Mouse (Mus musculus) spleen, adult 18-20 months (tissue): ENCODE data around the gene Gm10300.
A peak's percentile ranks its signal among the peaks of the same experiment; 100 is the strongest.

ENCODE experiments used
- DNase-seq, 2 experiments: peaks; one replicate each; pipeline ENCODE4 v3.0.0; 2022; ENCODE audit warnings: mixed read lengths in 2 of 2

The Gm10300 gene

DNA sequence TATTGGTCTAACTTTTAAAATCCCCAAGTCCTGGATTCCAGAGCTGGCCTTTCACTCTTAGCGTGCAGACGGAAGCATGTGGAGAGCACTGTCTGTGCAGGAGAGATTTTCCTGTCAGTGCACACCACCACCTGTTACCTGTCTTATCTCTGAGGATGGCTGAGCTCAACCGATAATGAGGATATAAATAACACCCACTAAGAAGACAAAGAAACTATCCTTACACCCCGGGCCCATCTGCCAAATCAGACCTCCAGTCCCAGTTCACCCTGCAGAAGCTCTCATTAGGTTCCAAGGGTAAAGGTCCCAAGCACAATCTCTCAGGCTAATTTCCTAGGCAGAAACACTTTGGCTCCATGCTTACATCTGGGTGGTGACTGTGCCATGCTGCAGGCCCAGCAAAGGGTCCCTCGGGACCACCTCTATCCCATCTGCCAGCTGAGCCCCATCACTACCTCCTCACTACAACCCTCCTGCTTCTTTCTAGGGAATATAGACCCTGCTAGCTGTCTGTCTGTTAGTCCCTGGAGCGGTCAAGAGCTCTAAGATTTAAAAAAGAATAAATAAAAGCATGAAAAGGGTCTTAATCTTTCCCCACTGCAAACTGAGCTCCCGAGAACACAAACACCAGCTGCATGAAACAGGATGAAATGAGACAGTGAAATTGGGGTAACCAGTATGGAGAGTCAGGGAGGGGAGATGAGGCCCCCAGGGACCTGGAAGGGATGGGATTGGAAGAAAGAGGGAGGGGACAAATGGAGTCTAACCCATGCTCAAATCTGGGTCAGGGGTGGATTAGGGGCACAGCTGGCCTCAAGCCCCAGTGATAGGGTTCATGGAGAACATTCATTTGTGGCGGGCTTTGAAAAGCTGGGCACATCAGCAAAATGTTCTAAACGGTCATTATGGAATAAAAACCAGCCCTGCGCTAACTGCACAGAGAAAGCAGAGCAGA, 22.9 kb upstream of the Gm10300 start:
- no peak for DNase-seq

GRCm38 (mm10) chr4:132057311-132057710, 17.2 kb upstream of the Gm10300 start:
- DNase-seq = no peak

DNA sequence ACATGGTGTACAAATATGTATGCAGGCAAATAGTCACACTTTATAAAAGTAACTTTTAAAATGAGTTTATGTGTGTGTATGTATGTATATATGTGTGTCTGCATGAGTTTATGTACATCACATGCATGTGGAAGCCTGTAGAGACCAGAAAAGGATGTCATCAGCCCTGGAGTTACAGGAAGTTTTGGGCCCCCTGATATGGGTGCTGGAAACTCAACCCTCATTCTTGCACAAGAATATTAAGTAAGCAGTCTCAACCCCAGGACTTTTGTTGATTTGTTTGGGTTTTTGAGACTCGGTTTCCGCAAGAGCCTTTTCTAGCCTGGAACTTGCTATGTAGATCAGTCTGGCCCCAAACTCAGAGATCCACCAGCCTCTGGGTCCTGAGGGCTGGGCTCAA, 15.0 kb upstream of the Gm10300 start:
- no peak for DNase-seq

GRCm38 (mm10) chr4:132060040-132060832, 14.3 kb upstream of the Gm10300 start:
- no peak for DNase-seq

- DNase-seq = no peak
These were observed 12.2 kb upstream of the Gm10300 start for GRCm38 (mm10) chr4:132062289-132062688.

- no peak for DNase-seq
These were observed 11.3 kb upstream of the Gm10300 start for GRCm38 (mm10) chr4:132062934-132063884.

DNA sequence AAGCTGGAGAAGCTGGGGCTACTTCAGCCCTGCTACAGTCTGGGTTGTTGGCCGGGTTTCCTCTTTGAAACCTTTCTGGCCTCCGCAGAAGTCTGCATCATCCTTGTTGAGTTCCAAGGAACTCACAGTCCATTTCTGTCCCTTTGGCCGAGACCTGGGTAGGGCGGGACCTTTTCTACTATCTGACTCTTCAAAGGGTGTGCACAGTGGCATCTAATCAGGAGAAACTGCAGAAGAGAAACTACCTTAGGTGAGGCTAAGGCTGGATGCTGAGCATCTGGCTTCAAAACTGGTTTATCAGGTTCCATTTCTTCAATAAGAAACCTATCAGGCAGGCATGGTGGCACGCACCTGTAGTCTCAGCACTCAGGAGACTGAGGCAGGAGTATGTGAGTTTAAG, 9.9 kb upstream of the Gm10300 start:
- no peak for DNase-seq

DNA sequence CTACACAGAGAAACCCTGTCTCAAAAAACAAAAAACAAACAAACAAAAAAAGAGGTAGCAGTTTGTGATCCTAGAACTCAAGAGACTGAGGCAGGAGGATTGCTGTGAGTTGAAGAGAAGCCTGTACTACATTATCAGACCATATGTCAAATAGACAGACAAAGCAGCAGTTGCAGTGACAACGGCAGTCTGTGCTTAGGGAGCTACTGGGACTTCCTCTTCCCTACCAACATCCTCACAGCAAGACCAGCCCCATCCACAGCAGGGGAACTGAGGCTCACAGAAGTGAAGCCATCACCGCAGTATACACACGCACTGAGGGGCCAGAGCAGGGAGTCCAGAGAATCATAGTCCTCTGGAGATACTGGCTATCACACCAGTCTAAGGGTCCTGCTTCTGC, 8.9 kb upstream of the Gm10300 start:
- no peak for DNase-seq

DNA sequence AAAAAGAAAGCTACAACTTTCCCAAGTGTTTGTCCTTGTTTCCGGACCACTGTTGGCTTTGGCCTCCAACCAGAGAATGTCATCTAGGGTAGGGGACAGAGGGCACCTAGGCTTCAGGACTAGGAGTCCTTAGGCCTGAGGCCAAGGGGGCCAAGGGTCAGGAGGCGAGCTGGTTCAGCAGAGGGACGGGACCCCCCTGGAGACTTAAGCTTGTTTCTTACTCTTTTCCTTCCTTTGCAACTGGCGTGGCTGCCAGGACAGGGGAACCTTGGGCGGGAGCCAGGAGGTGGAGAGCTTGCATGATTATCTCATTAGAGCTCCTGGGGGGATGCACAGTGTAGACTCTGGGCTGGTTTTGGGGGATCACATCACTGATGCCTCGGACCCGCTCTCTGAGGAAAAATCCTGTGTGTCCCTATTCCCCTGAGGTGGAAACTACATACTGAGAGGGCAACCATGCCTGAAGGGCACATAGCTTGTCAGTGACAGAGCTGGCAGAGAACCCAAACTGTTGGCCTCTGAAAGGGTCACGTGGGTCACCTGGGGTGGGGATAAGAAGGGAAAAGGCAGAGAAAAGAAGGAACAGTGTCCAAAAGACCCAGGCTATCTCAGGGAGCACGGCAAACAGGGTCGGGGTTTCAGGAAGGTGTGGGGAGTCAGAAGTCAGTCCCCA, 8.3 kb upstream of the Gm10300 start:
- DNase-seq = no peak

GRCm38 (mm10) chr4:132067112-132067937, 7.2 kb upstream of the Gm10300 start:
- no peak for DNase-seq

DNA sequence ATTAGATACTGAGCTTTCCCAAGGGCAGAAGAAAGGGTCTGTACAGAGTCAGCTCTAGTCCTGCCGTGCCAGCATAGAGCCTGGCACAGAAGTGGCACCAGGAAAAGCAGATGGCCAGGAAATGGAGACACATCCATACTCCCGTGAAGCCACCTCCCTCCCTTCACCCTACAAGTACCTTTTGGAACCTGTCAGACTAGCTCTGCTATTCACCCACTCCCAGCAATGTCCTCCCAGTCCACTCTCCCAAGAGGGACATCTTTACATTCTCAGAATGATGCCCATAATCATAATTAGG, 6.6 kb upstream of the Gm10300 start:
- DNase-seq = no peak

GRCm38 (mm10) chr4:132071674-132072073, 2.8 kb upstream of the Gm10300 start:
- DNase-seq = no peak

DNA sequence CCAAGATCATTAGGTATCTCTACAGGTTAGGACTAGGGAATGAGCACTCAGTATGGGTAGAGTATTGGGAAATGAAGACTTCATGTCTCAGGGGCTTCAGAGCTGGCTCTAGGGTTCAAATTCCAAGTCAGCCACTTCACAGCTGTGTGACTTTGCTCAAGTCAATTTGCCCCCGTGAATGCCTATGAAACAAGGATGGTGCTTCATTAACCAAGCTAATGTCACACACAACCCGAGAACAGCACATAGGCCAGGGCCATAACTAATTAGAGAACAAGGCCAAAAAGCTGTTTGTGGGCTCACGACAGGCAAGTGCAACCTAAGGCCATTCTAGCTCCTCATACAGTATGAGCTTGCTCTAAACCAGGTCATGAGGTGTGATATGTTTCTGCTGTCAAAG, 2.3 kb upstream of the Gm10300 start:
- no peak for DNase-seq

GRCm38 (mm10) chr4:132072946-132073345, 1.6 kb upstream of the Gm10300 start:
- DNase-seq = no peak

DNA sequence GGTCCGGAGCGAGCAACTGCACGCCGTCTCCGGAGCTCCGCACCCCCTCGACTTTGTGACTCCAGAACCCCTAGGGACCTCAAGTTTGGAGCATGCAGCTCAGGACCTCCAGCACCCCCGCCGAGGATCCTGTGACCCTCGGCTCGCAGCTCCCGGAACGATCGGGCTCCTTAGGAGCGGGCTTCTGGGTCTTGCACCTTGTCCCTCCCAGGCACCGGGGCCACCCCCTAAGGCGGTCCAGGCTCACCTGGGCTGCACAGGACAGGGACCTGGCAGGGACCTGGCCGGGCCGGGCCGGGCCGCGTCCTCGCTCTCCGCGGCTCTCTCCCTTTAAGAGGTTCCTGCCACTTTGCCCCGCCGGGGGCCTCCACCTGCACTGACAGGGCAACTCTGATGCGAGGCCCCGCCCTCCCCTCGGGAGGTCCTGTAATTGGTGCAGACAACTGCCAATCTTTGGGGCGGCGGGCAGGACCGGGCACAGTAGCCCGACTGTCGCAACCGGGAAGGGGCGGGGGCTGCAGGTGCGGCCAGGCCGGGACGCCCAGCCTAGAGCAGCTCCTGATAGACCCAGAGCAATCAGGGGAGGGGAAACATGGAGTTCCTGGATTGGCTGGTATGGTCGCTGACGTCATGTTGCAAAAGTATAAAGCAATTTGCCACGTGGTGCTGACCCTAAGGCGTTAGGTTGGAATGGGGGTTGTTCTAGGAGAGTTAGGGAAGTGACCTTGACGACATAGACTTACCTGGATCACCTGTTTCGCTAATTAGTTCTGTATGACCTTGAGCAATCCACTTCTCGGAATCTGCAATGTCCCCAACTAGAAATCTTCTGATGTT, 654 bp downstream of the Gm10300 start, which contains the start of gene Epb41:
Gene Epb41 (minus strand): TSS at position 389 of the 837 bp plus-strand sequence.
- peak; percentile 99 to 100 for DNase-seq

- no peak for DNase-seq
These were observed 1.3 kb downstream of the Gm10300 start for GRCm38 (mm10) chr4:132075796-132076195.

DNA sequence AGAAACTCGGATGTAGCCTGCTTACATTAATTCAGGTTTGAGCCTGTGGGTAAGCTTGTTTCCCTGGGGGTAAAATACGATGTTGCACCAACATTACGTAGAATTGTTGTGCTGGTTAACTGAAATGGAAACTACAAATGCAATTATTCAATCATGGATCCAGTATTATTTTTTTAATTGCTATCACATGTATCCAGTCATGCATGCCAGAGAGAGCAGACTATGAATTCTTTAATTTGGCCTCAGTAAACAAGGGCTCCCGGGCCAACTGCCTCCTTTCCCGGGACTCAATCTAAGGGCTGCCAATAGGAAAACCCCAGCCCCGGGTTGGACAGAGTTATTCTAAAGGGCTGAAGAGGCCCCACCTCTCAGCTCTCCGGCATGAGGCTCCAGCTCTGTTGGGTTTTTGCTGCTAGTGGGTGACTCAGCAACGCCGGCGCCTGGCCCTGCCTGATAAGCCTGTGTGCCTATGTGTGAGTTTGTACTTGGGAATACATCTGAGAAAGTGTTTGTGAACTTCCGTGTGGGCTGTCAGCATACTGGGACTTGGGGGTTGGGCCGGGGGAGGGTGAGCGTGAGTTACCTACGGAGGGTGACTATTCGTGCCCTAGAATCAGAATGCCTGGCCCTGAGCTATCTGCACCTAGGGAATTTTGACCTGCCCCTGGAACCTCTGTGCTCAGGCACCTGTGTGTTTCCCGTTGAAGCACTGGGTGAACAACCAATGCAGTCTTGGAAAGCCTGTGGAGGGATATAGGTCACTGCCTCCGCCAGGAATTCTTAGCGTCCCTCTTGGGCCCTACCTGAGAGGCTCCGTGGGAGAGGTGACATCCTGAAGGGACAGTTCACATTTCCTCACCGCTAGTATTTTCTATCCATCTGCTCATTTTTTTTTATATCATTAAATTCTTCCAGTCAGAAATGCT, 2.2 kb downstream of the Gm10300 start:
- no peak for DNase-seq

GRCm38 (mm10) chr4:132077445-132077844, 2.9 kb downstream of the Gm10300 start:
- no peak for DNase-seq

DNA sequence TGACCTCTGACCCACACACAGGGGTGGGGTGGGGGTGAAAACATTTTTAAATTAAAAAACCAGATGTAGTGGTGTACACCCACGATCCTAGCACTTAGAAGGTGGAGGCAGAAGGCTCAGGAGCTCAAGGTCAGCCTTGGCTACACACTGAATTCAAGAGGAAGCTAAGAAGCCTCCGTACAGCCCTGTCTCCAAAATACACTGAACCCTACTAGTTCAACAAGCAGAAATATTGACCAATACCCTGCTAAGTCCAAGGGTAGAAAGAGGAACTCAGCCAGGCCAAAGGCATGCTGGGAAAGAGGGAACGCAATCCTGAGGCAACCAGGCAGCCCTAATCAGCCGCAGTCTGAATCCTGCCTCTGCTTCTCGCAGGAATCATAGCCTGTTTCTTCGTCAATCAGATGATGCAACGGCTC, 3.8 kb downstream of the Gm10300 start:
- DNase-seq = no peak
